Mouse (Mus musculus): Measurements from ENCODE around the gene St3gal6.

The St3gal6 gene

DNA sequence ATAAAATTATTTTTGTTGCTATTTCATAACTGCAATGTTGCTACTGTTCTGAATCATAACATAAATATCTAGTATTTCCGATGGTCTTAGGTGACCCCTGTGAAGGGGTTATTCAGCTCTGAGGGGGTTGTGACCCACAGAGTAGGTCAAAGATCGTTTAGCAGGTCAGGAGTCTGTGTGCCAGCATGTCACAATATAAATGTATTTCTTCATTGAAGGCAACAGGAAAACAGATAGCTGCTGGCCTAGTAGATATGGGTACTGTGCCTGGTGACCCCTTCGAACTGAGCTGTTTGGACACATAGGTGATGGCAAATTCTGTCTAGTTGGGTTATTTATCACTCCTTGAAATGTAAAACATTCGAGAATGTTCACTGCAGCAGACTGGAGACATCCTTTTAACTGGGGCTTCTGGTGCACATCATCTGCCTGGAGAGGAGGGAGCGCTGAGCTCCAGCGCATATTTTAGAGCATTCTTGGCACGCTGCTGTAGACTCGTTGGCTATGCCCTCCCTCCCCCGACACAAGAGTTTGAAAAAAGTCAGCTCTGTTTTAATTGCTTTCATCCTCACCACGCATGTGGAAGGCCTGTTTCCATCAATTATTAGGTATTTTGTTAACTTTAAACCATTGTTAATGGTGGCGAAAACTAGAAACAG is 102.2 kb downstream of the St3gal6 start:
- no peak for DNase-seq (ENCODE audit: low spot score)
